Mouse (Mus musculus): Measurements from ENCODE around the gene Tmem117.

DNA sequence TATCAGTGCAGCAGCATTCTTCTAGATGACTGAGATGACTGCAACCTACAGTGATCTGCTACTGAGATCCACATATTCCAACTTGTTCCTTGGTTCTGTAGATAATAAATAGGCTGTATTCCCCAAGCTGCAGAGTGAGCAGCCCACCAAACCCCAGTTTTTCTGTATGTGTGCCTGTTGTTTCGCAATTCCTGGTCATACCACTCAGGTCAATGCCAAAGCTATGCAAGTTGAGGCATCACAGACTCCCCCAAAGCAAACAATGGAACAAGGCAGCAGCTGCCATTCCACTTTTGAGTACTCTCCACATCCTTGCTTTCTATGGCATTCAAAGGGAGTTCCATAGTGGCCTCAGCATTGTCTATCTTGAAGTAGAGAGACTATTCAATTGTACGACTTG is 516.1 kb downstream of the Tmem117 start:
- no peak for TF ChIP-seq CTCF (IDR thresholded peaks at IDR 0.05; ENCODE audit: insufficient read depth, low read length)
- no peak for TF ChIP-seq POLR2A (IDR thresholded peaks at IDR 0.05; ENCODE audit: borderline replicate concordance, extremely low read depth, low read depth, low read length)
